Mouse (Mus musculus) frontal cortex, postnatal 14 days (tissue): ENCODE results near the gene Bcat2.
A peak's percentile ranks its signal among the peaks of the same experiment; 100 is the strongest.

ENCODE experiments used
- DNase-seq, 2 experiments: peaks; one replicate each; pipeline ENCODE4 v3.0.0; 2022; ENCODE audit warnings: low spot score in 2 of 2

The Bcat2 gene

GRCm38 (mm10) chr7:45626571-45627076 is 56.7 kb downstream of the Bcat2 start:
- no peak for DNase-seq

- DNase-seq: no peak
Measured at GRCm38 (mm10) chr7:45627261-45627660, 57.3 kb downstream of the Bcat2 start, which contains the start of gene Rasip1. Rasip1 (plus strand) TSS chr7:45627488.

GRCm38 (mm10) chr7:45628364-45629294 is 58.7 kb downstream of the Bcat2 start:
- DNase-seq: peak in 1 of 2 experiments; percentile 68

GRCm38 (mm10) chr7:45630064-45630907 is 60.3 kb downstream of the Bcat2 start:
- DNase-seq: no peak

- no peak for DNase-seq
Measured at GRCm38 (mm10) chr7:45632499-45632898, 62.5 kb downstream of the Bcat2 start.

GRCm38 (mm10) chr7:45634946-45635681 is 65.2 kb downstream of the Bcat2 start:
- DNase-seq: no peak

GRCm38 (mm10) chr7:45635711-45636688 is 66.0 kb downstream of the Bcat2 start:
- no peak for DNase-seq

GRCm38 (mm10) chr7:45637710-45638109 is 67.8 kb downstream of the Bcat2 start:
- no peak for DNase-seq

GRCm38 (mm10) chr7:45638623-45639401 is 68.9 kb downstream of the Bcat2 start:
- DNase-seq: peak; percentile 93 to 96
